Mouse (Mus musculus) MEL-GATA-1-ER (cell line): Measurements from ENCODE around the gene Olfml1.

Experiments
- DNase-seq: peaks from one replicate; pipeline ENCODE4 v3.0.0-alpha.2; 2012; ENCODE audit warnings: low read depth; ENCODE audit errors: extremely low read depth

Olfml1 gene

GRCm38 (mm10) chr7:107594857-107595402 is 27.7 kb downstream of the Olfml1 start, which contains the start of gene Ppfibp2:
Gene Ppfibp2 (plus strand): TSS chr7:107595207.
- no peak for DNase-seq

GRCm38 (mm10) chr7:107595426-107595825 is 28.2 kb downstream of the Olfml1 start:
- no peak for DNase-seq

- DNase-seq = no peak
These were observed 29.5 kb downstream of the Olfml1 start for GRCm38 (mm10) chr7:107596753-107597152.

- DNase-seq = no peak
These were observed 30.7 kb downstream of the Olfml1 start for GRCm38 (mm10) chr7:107597956-107598355.

GRCm38 (mm10) chr7:107600651-107601050 is 33.4 kb downstream of the Olfml1 start:
- DNase-seq = no peak

GRCm38 (mm10) chr7:107602505-107602904 is 35.3 kb downstream of the Olfml1 start:
- DNase-seq = no peak

- DNase-seq = no peak
These were observed 35.7 kb downstream of the Olfml1 start for GRCm38 (mm10) chr7:107602913-107603312.

- DNase-seq = no peak
These were observed 40.5 kb downstream of the Olfml1 start for GRCm38 (mm10) chr7:107607766-107608165.

GRCm38 (mm10) chr7:107609622-107610255 is 42.5 kb downstream of the Olfml1 start:
- no peak for DNase-seq

GRCm38 (mm10) chr7:107610880-107611279 is 43.6 kb downstream of the Olfml1 start:
- no peak for DNase-seq

GRCm38 (mm10) chr7:107618028-107618992 is 51.1 kb downstream of the Olfml1 start:
- no peak for DNase-seq

- DNase-seq = no peak
These were observed 52.0 kb downstream of the Olfml1 start for GRCm38 (mm10) chr7:107619225-107619624.

- no peak for DNase-seq
These were observed 52.9 kb downstream of the Olfml1 start for GRCm38 (mm10) chr7:107620137-107620536.

- no peak for DNase-seq
These were observed 57.2 kb downstream of the Olfml1 start for GRCm38 (mm10) chr7:107624432-107624831.

GRCm38 (mm10) chr7:107625061-107625460 is 57.8 kb downstream of the Olfml1 start, which contains the start of gene 5330417H12Rik:
Gene 5330417H12Rik (minus strand): TSS chr7:107625161.
- DNase-seq = no peak

GRCm38 (mm10) chr7:107625781-107626180 is 58.5 kb downstream of the Olfml1 start:
- no peak for DNase-seq

- DNase-seq = no peak
These were observed 61.1 kb downstream of the Olfml1 start for GRCm38 (mm10) chr7:107628383-107628782.

GRCm38 (mm10) chr7:107633201-107633600 is 66.0 kb downstream of the Olfml1 start:
- no peak for DNase-seq

GRCm38 (mm10) chr7:107637398-107637797 is 70.2 kb downstream of the Olfml1 start:
- no peak for DNase-seq

GRCm38 (mm10) chr7:107638026-107638425 is 70.8 kb downstream of the Olfml1 start:
- DNase-seq = no peak
